Mouse (Mus musculus): ENCODE measurements around the gene Prcd.

DNA sequence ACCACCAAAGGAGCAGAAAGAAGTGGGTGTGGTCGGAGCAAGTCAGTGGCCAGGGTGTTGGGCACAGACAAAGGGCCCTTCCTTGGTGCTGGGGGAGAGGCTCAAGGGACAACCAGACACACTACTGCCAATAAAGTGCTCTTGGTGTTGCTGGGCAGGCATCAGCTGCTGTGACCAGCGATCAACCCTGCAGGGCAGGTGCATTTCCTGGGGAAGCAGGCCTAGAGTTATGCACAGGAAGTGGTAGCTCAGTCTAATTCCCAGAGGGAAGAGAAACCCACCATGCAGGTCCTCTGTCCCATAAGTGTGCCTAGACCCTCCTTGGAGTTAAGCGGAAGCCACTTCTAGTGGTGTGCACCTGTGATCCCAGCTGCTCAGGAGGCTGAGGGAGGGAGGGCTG lies 45.6 kb upstream of the Prcd start:
- no peak for TF ChIP-seq POLR2A (IDR thresholded peaks at IDR 0.05; ENCODE audit: low read depth, low read length)
- no peak for TF ChIP-seq CTCF (conservative IDR thresholded peaks at IDR 0.05 in 1 of 2, IDR thresholded peaks at IDR 0.05 in 1 of 2; ENCODE audit: low read depth in 2 of 2, low read length in 2 of 2)
- no peak for TF ChIP-seq UBTF (IDR thresholded peaks at IDR 0.05; ENCODE audit: low read depth, low read length)
- no peak for TF ChIP-seq MXI1 (IDR thresholded peaks at IDR 0.05; ENCODE audit: low read depth, low read length)
